Mouse (Mus musculus): ENCODE measurements at regions not wholly inside any gene's neighbourhood (a gene's known extent, or its start where the extent isn't known, plus 50 kb on each side); places are given as distances from the start of the nearest gene placed in this dataset.
"Not testable (repeated sequence)": the region's sequence is repeated elsewhere in the genome, so short reads cannot be mapped to it uniquely, and the experiment has no call there.

DNA sequence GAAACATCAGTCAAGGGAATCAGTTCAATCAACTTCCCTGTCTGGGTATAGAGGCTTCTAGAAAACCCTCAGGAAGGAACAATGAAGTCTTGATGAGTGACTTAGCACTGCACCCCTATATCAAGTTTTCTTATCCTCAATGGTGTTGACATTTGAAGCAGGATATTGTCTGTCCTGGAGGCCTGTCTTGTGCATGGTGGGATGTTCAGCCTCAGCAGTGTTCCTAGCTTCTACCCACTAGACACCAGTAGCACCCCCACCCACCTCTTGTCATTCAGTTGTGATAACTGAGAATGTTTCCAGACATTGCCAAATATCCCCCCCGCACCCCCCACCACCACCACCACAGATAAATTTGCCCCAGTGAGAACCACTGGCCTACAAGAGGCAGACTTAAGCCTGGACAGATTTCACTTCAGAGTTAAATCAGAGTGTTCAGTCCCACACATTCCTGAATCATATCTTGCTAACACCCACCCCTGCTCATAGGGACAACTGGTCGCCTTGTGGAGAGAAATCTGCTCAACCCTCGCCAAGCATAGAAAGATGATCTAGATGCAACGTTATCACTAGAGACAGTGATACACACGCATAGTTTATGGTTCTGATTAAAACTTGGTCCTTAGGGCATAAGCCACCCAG lies 249.6 kb upstream of the Ercc4 start:
- Histone ChIP-seq H3K27me3 (ENCODE audit: insufficient read depth, low read length) (no peaks in the 10 kb centered on the region), H3K9me3 (ENCODE audit: low read length) (no peaks in the 10 kb centered on the region; the same call in 1 of the 2 replicates), H3K4me3 (replicated peaks; ENCODE audit: low read length) (no peak overlapping the region), H3K36me3 (ENCODE audit: insufficient read depth, low read length) (no peaks in the 10 kb centered on the region), H3K4me1 (replicated peaks; ENCODE audit: low read depth, low read length) (no peaks in the 10 kb centered on the region)
- no peak for TF ChIP-seq NANOG (IDR thresholded peaks at IDR 0.05; ENCODE audit: borderline replicate concordance, low read length)
- TF ChIP-seq POU5F1 (IDR thresholded peaks at IDR 0.05; ENCODE audit: borderline replicate concordance, low read length), result no peak
- TF ChIP-seq CTCF (conservative IDR thresholded peaks at IDR 0.05; ENCODE audit: low read length), result no peak

DNA sequence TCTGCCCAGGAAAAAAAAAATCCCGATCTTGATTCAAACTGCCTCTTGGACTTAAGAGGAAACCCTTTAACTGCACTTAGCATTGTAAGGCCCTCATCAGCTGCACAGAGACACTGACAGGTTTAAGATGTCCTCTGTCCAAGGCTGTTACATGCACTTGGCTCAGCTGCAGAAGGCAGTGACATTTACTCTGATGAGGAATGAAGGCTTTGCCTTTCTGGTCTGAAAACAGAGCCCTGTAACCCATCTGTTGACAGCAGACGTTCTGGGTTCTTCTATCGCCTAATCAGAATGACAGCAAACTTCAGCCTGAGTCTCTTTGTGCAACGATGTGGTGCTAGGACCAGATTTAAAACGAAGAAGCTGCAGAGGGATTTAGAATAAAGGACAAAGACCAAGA lies 246.9 kb upstream of the Ercc4 start:
- no peaks in the 10 kb centered on the region for H3K36me3 ChIP-seq (ENCODE audit: insufficient read depth, low read length)
- no peaks in the 10 kb centered on the region for H3K27me3 ChIP-seq (ENCODE audit: insufficient read depth, low read length)
- H3K4me1 ChIP-seq (replicated peaks; ENCODE audit: low read depth, low read length), result no peaks in the 10 kb centered on the region
- TF ChIP-seq NANOG (IDR thresholded peaks at IDR 0.05; ENCODE audit: borderline replicate concordance, low read length), result no peak
- H3K4me3 ChIP-seq (replicated peaks; ENCODE audit: low read length), result no peak overlapping the region
- H3K9me3 ChIP-seq (ENCODE audit: low read length), result no peaks in the 10 kb centered on the region; the same call in 1 of the 2 replicates

DNA sequence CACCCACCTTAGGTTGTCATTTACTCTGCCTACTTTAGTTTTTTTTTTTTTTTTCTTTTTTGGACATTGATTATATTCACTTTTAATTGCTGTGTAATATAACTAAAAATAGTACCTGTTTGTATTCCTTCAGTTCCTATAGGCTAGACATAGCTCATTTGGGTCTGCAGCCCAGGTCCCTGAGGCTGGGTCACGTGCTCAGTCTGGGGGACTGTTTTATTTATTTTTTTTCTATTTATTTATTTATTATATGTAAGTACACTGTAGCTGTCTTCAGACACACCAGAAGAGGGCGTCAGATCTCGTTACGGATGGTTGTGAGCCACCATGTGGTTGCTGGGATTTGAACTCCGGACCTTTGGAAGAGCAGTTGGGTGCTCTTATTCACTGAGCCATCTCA lies 231.2 kb upstream of the Ercc4 start:
- not testable (repeated sequence) for H3K4me1 ChIP-seq (replicated peaks; ENCODE audit: low read depth, low read length); H3K9me3 ChIP-seq (ENCODE audit: low read length); H3K27me3 ChIP-seq (ENCODE audit: insufficient read depth, low read length); H3K4me3 ChIP-seq (replicated peaks; ENCODE audit: low read length); H3K36me3 ChIP-seq (ENCODE audit: insufficient read depth, low read length)

DNA sequence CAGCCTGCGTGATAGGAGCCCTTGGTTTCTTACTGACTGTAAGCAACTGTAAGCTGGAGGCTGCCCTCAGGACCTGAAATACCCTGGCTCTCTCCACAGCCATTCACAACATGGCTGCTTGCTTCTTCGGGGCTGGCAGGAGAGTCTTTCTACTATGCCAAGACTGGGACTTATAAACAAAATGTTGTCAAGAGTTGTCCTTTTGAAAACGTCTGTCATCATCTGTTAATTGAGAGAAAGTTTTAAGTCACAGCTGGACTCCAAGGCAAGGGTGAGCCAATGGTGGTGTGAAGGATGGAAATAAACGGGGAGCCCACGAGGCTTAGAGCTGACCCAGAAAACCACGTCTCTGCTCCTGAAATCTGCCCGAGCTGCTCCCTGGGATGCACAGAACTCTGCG lies 229.5 kb upstream of the Ercc4 start:
- Histone ChIP-seq H3K27me3 (ENCODE audit: insufficient read depth, low read length) (no peaks in the 10 kb centered on the region), H3K4me1 (replicated peaks; ENCODE audit: low read depth, low read length) (peaks cover 14% of the 10 kb centered on the region), H3K9me3 (ENCODE audit: low read length) (no peaks in the 10 kb centered on the region), H3K36me3 (ENCODE audit: insufficient read depth, low read length) (no peaks in the 10 kb centered on the region), H3K4me3 (replicated peaks; ENCODE audit: low read length) (no peak overlapping the region)
- no peak for TF ChIP-seq CTCF (conservative IDR thresholded peaks at IDR 0.05; ENCODE audit: low read length)
- no peak for TF ChIP-seq NANOG (IDR thresholded peaks at IDR 0.05; ENCODE audit: borderline replicate concordance, low read length)
- no peak for TF ChIP-seq POU5F1 (IDR thresholded peaks at IDR 0.05; ENCODE audit: borderline replicate concordance, low read length)

DNA sequence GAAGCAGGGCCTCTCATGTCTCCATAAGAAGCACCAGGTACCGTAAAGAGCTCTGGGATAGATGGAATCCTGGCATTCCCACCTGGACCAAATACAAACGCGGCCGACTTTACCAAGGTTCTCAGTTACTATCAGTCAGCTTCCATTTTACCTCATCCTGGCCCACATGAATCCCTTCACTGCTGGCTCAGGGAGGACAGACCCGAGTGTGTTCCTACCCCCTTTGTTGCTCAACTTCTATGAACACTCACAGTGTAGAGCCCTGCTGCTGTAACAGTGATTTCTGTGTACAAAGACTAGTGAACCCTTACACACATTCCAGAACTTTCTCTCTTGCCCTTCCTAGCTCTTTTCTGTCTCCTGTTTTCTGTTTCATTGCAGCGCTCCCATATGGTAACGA lies 229.0 kb upstream of the Ercc4 start:
- TF ChIP-seq CTCF (conservative IDR thresholded peaks at IDR 0.05; ENCODE audit: low read length) (no peak), POU5F1 (IDR thresholded peaks at IDR 0.05; ENCODE audit: borderline replicate concordance, low read length) (no peak), NANOG (IDR thresholded peaks at IDR 0.05; ENCODE audit: borderline replicate concordance, low read length) (no peak)
- no peaks in the 10 kb centered on the region for H3K27me3 ChIP-seq (ENCODE audit: insufficient read depth, low read length)
- H3K4me3 ChIP-seq (replicated peaks; ENCODE audit: low read length), result no peak overlapping the region
- H3K9me3 ChIP-seq (ENCODE audit: low read length), result no peaks in the 10 kb centered on the region
- H3K36me3 ChIP-seq (ENCODE audit: insufficient read depth, low read length), result no peaks in the 10 kb centered on the region
- H3K4me1 ChIP-seq (replicated peaks; ENCODE audit: low read depth, low read length), result peaks cover 15% of the 10 kb centered on the region

DNA sequence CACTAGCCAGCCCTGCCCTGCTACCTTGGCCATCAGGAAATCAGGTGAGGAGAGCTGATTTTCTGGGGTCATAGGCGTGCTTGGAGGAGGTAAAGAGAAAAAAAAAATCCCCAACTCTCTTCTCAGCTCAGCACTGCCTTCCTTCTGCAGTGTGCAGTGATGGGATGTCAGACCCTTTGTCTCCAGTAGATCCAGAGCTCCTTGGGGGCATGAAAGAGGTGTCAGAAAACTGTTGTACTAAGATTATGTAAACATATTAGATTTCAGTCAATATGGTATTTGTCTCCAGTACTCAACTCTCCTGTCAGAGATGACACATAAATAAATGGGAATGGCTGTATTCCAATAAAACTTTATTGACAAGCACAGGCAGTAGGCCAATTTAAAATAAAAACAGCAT lies 226.8 kb upstream of the Ercc4 start:
- peaks cover 18% of the 10 kb centered on the region for H3K4me1 ChIP-seq (replicated peaks; ENCODE audit: low read depth, low read length)
- no peaks in the 10 kb centered on the region for H3K36me3 ChIP-seq (ENCODE audit: insufficient read depth, low read length)
- TF ChIP-seq NANOG (IDR thresholded peaks at IDR 0.05; ENCODE audit: borderline replicate concordance, low read length), result no peak
- no peak for TF ChIP-seq POU5F1 (IDR thresholded peaks at IDR 0.05; ENCODE audit: borderline replicate concordance, low read length)
- no peak for TF ChIP-seq CTCF (conservative IDR thresholded peaks at IDR 0.05; ENCODE audit: low read length)
- no peaks in the 10 kb centered on the region for H3K27me3 ChIP-seq (ENCODE audit: insufficient read depth, low read length)
- no peaks in the 10 kb centered on the region for H3K9me3 ChIP-seq (ENCODE audit: low read length)
- H3K4me3 ChIP-seq (replicated peaks; ENCODE audit: low read length), result no peak overlapping the region

DNA sequence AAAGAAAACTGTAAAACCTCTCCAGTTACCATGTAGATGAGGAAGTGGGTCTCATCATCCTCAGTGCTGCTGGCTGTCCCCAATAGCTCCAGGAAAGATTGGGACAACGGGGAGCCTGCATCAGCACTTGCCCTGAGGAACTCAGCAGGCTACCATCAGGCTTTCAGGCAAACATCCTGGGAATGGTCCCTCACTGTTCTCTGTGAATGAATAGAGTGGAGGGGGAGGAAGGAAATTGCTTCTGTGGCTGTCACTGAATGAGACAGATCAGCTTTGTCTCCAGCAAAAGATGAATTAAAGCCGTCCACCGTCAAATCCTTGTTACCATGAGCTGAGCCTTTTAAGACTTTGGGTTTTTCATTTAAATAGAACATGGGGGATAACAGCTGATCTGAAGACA lies 224.9 kb upstream of the Ercc4 start:
- H3K9me3 ChIP-seq (ENCODE audit: low read length), result no peaks in the 10 kb centered on the region
- H3K36me3 ChIP-seq (ENCODE audit: insufficient read depth, low read length), result no peaks in the 10 kb centered on the region
- TF ChIP-seq POU5F1 (IDR thresholded peaks at IDR 0.05; ENCODE audit: borderline replicate concordance, low read length) (no peak), NANOG (IDR thresholded peaks at IDR 0.05; ENCODE audit: borderline replicate concordance, low read length) (no peak), CTCF (conservative IDR thresholded peaks at IDR 0.05; ENCODE audit: low read length) (no peak)
- H3K4me1 ChIP-seq (replicated peaks; ENCODE audit: low read depth, low read length), result peaks cover 12% of the 10 kb centered on the region; the same call in 1 of the 2 replicates
- H3K4me3 ChIP-seq (replicated peaks; ENCODE audit: low read length), result no peak overlapping the region
- no peaks in the 10 kb centered on the region for H3K27me3 ChIP-seq (ENCODE audit: insufficient read depth, low read length)

DNA sequence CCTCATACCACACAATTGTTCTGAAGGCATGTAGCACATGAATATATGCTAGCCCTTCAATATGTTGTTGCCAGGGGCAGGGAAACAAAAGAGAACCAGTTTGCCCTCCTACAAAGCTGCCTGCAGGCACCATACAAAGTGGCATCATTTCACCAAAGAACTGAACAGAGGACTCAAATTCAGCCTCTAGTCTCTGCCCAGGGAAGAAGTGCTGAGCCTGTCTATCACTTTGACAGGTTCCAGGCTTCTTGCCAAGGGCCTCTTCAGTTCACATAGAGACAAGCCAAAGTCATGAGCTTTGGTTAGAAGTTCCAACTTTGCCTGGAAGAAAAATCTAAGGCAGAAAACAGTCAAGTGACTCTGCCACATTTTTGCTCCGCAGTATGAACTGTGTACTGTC lies 223.4 kb upstream of the Ercc4 start:
- Histone ChIP-seq H3K4me3 (replicated peaks; ENCODE audit: low read length) (no peak overlapping the region), H3K4me1 (replicated peaks; ENCODE audit: low read depth, low read length) (peaks cover 12% of the 10 kb centered on the region; the same call in 1 of the 2 replicates), H3K27me3 (ENCODE audit: insufficient read depth, low read length) (no peaks in the 10 kb centered on the region), H3K36me3 (ENCODE audit: insufficient read depth, low read length) (no peaks in the 10 kb centered on the region), H3K9me3 (ENCODE audit: low read length) (no peaks in the 10 kb centered on the region)
- no peak for TF ChIP-seq POU5F1 (IDR thresholded peaks at IDR 0.05; ENCODE audit: borderline replicate concordance, low read length)
- TF ChIP-seq NANOG (IDR thresholded peaks at IDR 0.05; ENCODE audit: borderline replicate concordance, low read length), result no peak
- no peak for TF ChIP-seq CTCF (conservative IDR thresholded peaks at IDR 0.05; ENCODE audit: low read length)

DNA sequence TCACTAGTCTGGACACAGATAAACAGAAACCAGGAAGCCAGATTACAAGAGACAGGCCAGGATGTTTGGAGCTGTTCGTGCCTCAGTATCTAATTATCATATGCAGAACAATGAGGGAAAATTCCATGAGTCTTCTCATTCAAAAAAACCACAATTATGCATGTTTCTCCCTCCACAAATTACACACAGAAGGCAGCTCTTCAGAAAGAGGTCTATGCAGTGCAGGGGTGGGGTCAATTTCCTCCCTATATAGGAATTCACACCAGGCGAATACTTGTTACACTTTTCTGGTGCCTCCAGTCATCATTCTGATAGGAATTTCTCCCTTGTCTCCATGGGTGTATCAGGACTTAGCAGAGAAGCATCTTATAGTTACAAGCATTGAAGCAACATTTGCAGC lies 222.1 kb upstream of the Ercc4 start:
- no peak overlapping the region for H3K4me3 ChIP-seq (replicated peaks; ENCODE audit: low read length)
- no peaks in the 10 kb centered on the region for H3K36me3 ChIP-seq (ENCODE audit: insufficient read depth, low read length)
- peaks cover 12% of the 10 kb centered on the region; the same call in 1 of the 2 replicates for H3K4me1 ChIP-seq (replicated peaks; ENCODE audit: low read depth, low read length)
- H3K27me3 ChIP-seq (ENCODE audit: insufficient read depth, low read length), result no peaks in the 10 kb centered on the region
- H3K9me3 ChIP-seq (ENCODE audit: low read length), result no peaks in the 10 kb centered on the region
- TF ChIP-seq POU5F1 (IDR thresholded peaks at IDR 0.05; ENCODE audit: borderline replicate concordance, low read length) (no peak), NANOG (IDR thresholded peaks at IDR 0.05; ENCODE audit: borderline replicate concordance, low read length) (no peak), CTCF (conservative IDR thresholded peaks at IDR 0.05; ENCODE audit: low read length) (no peak)

Data from E14TG2a.4 (cell line).